Mouse (Mus musculus) neutrophil, adult 65 days (primary cell): ENCODE results near the gene Ano1. TPM values are rescaled to one million over a fixed set of nuclear protein-coding genes. Genes with fewer than 3 reads are reported as not detected.

ENCODE experiments used
- total RNA-seq: library from RNA; stranded (reverse); gene quantifications from 2 replicates; pipeline ENCODE4 v1.2.4, GENCODE M21; 2023

The Ano1 gene
- total RNA-seq, result 0.22 and 0.34 TPM in 2 replicates

DNA sequence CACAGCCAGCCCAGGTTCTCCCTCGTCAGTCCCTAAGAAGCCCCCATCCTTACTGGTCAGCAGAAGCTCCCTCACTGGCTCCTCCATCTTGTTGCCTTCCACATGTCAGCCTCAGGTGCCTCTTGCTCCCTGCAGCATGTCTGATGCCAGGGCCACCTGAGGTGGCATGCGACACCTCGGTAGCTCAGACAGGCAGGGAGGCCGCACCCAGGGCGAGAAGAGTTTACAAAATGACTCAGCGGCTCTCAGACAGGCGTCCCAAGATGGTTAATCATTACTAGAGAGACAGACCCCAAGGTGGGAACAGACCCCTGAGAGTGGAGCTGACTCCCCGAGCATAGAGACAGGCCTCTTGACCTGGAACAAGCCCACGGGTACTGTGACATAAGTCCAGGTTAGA is at the start of gene Ano1:
TSS of gene Ano1 (minus strand) at position 142 of the 400 bp plus-strand sequence.

DNA sequence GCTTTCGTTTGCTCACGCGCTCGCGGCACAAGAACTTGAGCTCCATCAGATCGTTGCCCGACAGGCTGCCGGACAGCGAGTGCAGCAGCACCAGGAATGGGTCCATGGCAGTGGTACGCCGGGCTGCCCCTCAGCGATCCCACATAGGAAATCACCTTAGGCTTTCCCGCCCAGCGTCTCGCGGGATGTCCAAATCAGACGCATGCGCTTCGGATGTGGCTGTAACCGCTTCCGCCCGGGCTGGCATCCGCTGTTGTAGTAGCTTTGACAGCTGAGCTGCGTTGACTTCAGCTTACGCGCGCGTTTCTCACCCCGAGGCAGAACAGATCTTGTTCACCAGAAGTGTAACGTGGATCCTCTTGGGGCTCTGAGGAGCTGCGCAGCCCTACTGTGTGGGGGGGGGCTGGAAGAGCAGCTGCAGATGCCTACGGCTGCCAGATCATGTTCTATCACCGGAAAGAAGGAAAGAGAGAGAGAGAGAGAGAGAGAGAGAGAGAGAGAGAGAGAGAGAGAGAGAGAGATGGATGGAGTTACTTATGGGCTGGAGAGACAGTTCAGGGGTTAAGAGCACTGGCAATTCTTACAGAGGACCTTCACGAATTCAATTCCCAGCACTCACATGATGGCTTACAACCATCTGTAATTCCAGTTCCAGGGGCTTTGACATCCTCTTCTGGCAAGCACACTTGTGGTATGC is 169.3 kb downstream of the Ano1 start, which contains the start of gene Fadd:
TSS of gene Fadd (minus strand) at position 180 of the 697 bp plus-strand sequence.

DNA sequence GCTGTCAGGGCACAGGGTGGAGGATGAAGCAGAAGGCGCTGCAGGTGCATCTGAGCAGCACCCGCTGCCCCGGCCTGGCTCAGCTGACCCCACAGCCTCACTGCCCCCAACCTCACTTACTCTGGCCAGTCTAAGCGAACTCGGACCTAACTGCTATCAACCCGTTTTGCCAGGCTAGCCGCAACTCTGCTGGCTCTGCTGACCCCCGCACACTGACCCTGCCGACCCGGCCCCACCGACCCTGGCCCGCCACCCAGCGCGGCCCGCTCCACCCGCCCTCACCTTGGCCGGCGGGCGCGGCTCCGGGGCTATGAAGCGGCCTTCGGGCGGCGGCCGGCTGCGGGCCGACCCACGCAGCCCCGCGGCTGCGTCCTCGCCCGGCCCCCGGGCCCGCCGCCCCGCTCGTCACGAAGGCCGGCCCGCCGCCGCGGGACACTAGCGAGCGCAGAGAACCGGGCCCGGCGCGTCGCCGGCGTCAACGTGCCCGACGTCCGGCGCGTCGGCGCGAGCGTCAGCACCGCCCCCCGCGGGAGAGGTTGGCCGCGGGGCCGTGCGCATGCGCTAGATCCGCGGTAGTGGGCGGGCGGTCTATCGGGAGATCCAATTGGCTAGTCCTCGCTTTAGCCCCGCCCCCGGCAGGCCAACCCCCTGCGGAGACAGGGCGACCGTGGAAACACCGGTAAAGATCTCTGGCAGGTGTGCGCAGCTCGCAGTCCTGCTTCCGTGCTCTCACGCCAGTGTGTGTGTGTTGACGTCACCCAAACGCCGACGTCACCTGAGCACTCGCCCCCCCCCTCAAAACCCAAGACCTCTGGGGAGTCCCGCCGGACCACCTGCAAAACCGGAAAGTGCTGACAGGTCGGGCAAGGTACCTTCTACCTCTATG is 198.3 kb downstream of the Ano1 start, which contains the start of gene Ppfia1:
TSS of gene Ppfia1 (minus strand) at position 493 of the 886 bp plus-strand sequence.

Other genes starting within 250 kb of the Ano1 start
- 31.6 and 46.8 TPM in 2 replicates for gene Ppfia1, start 198.2 kb downstream of the Ano1 start, total RNA-seq
- gene Fadd, start 169.5 kb downstream of the Ano1 start, total RNA-seq, result 3.2 TPM in 2 replicates
- 0.32 and 0.50 TPM in 2 replicates for gene Fgf3, start 86.1 kb upstream of the Ano1 start, total RNA-seq
- gene Fgf4, start 95.4 kb upstream of the Ano1 start, total RNA-seq, result not detected in 2 replicates
- not detected in 2 replicates for gene Fgf15, start 144.6 kb upstream of the Ano1 start, total RNA-seq
- 31.8 and 38.9 TPM in 2 replicates for gene LTO1, start 163.1 kb upstream of the Ano1 start, total RNA-seq
- gene Ccnd1, start 188.0 kb upstream of the Ano1 start, total RNA-seq, result 0.73 and 1.1 TPM in 2 replicates